Mouse (Mus musculus): Measurements from ENCODE around the gene 2010003K11Rik.

- TF ChIP-seq MAZ (IDR thresholded peaks at IDR 0.05; ENCODE audit: low read depth, low read length) (no peak), TCF12 (IDR thresholded peaks at IDR 0.05; ENCODE audit: low read depth, low read length) (no peak), CHD2 (IDR thresholded peaks at IDR 0.05; ENCODE audit: low read length) (no peak), CTCF (conservative IDR thresholded peaks at IDR 0.05 in 1 of 2, IDR thresholded peaks at IDR 0.05 in 1 of 2; ENCODE audit: low read depth in 2 of 2, low read length in 2 of 2) (no peak), POLR2A (IDR thresholded peaks at IDR 0.05; ENCODE audit: low read depth, low read length) (no peak), EP300 (IDR thresholded peaks at IDR 0.05; ENCODE audit: low read length) (no peak), ZC3H11A (IDR thresholded peaks at IDR 0.05; ENCODE audit: low read depth, low read length) (no peak), ZNF384 (IDR thresholded peaks at IDR 0.05; ENCODE audit: low read depth, low read length) (no peak), UBTF (IDR thresholded peaks at IDR 0.05; ENCODE audit: low read depth, low read length) (no peak), POLR2AphosphoS2 (IDR thresholded peaks at IDR 0.05; ENCODE audit: low read depth, low read length) (no peak), CHD1 (IDR thresholded peaks at IDR 0.05; ENCODE audit: low read depth, low read length) (no peak), E2F4 (IDR thresholded peaks at IDR 0.05; ENCODE audit: insufficient replicate concordance, low read depth, low read length) (no peak)
These were observed 45.9 kb downstream of the 2010003K11Rik start for GRCm38 (mm10) chr19:4452525-4452924.
